Mouse (Mus musculus) embryonic facial prominence, embryonic 15.5 days (tissue): ENCODE measurements at regions not wholly inside any gene's neighbourhood (a gene's known extent, or its start where the extent isn't known, plus 50 kb on each side); places are given as distances from the start of the nearest gene placed in this dataset.

Source experiments
- ATAC-seq: fragments of 200-750 bp; cut with Nextera tagmentation; 2 replicates; pipeline ENCODE4 v1.8.0; 2017; ENCODE audit warnings: low read depth, moderate TSS enrichment; ENCODE audit not compliant: insufficient number of reproducible peaks, low FRiP score, low TSS enrichment
- H3K27ac ChIP-seq: fragments of 300-500 bp; sonication (generic); replicated peaks from 2 replicates; pipeline ENCODE4 v1.5.1; 2015; ENCODE audit warnings: mild to moderate bottlenecking, inconsistent platforms
- H3K27me3 ChIP-seq: fragments of 300-500 bp; sonication (generic); 2 replicates; pipeline ENCODE4 v1.6.1; 2015; ENCODE audit warnings: inconsistent platforms
- H3K36me3 ChIP-seq: fragments of 300-500 bp; sonication (generic); 2 replicates; pipeline ENCODE4 v1.6.1; 2015; ENCODE audit warnings: mild to moderate bottlenecking, inconsistent platforms
- H3K4me1 ChIP-seq: fragments of 300-500 bp; sonication (generic); 2 replicates; pipeline ENCODE4 v1.6.1; 2015; ENCODE audit warnings: inconsistent platforms
- H3K4me2 ChIP-seq: fragments of 300-500 bp; sonication (generic); replicated peaks from 2 replicates; pipeline ENCODE4 v1.6.1; 2015; ENCODE audit warnings: mild to moderate bottlenecking, inconsistent platforms
- H3K4me3 ChIP-seq: fragments of 300-500 bp; sonication (generic); replicated peaks from 2 replicates; pipeline ENCODE4 v1.5.1; 2015; ENCODE audit warnings: mild to moderate bottlenecking, inconsistent platforms
- H3K9ac ChIP-seq: fragments of 300-500 bp; sonication (generic); 2 replicates; pipeline ENCODE4 v1.6.1; 2015; ENCODE audit warnings: inconsistent platforms
- H3K9me3 ChIP-seq: fragments of 300-500 bp; sonication (generic); replicated peaks from 2 replicates; pipeline ENCODE4 v1.6.1; 2016; ENCODE audit warnings: inconsistent platforms
- WGBS: fragments of 180-500 bp; shearing (Covaris S2); methylation state at CpG from one replicate; pipeline ENCODE4 v1.1.7; 2015; 5-methylcytosine and 5-hydroxymethylcytosine counted together

- no peak overlapping the region for H3K9ac ChIP-seq
- WGBS, result 67% methylated on average over 12 of the region's 12 CpGs
- no peak overlapping the region for H3K4me3 ChIP-seq
- ATAC-seq, result no peak
- no peak overlapping the region for H3K4me2 ChIP-seq
- peaks cover 11% of the 10 kb centered on the region for H3K4me1 ChIP-seq
- no peak overlapping the region for H3K27ac ChIP-seq
- H3K9me3 ChIP-seq, result no peaks in the 10 kb centered on the region
- H3K36me3 ChIP-seq, result no peaks in the 10 kb centered on the region
- no peaks in the 10 kb centered on the region for H3K27me3 ChIP-seq
Observed at GRCm38 (mm10) chr17:4301142-4301853, 605.2 kb upstream of the Nox3 start.

- no peak for ATAC-seq
- no peaks in the 10 kb centered on the region for H3K36me3 ChIP-seq
- no peaks in the 10 kb centered on the region for H3K27me3 ChIP-seq
- H3K4me3 ChIP-seq, result no peak overlapping the region
- H3K9me3 ChIP-seq, result no peaks in the 10 kb centered on the region
- 48% methylated on average over 4 of the region's 4 CpGs for WGBS
- no peak overlapping the region for H3K9ac ChIP-seq
- no peaks in the 10 kb centered on the region for H3K4me1 ChIP-seq
- no peak overlapping the region for H3K27ac ChIP-seq
- H3K4me2 ChIP-seq, result no peak overlapping the region
Observed at GRCm38 (mm10) chr17:4311785-4312379, 615.8 kb upstream of the Nox3 start.

GRCm38 (mm10) chr17:4319141-4319540 lies 623.1 kb upstream of the Nox3 start:
- no peak overlapping the region for H3K27ac ChIP-seq
- no peak for ATAC-seq
- no peak overlapping the region for H3K4me2 ChIP-seq
- H3K4me3 ChIP-seq, result no peak overlapping the region
- no peak overlapping the region for H3K9ac ChIP-seq
- H3K4me1 ChIP-seq, result no peaks in the 10 kb centered on the region
- H3K9me3 ChIP-seq, result no peaks in the 10 kb centered on the region
- no peaks in the 10 kb centered on the region for H3K36me3 ChIP-seq
- no peaks in the 10 kb centered on the region for H3K27me3 ChIP-seq
- WGBS, result 64% methylated on average over 4 of the region's 4 CpGs

DNA sequence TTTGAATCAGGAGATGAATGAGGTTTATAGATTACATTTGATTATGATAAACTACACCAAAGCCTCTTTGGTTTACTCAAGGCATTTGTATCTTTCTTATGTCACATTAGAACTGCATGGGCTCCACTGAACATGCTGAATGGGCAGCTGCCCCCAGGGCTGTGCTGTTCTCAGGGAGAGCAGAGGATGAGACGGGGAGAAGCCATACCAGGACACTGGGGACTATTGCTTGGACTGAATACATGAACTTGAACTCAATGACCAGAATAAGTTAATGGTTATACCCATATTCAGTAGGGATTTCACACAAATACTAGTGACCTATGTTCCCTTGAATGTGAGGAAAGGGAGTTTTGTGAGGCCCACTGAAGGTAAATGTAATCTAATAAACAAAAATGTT lies 632.7 kb upstream of the Nox3 start:
- no peak overlapping the region for H3K9ac ChIP-seq
- no peak overlapping the region for H3K4me3 ChIP-seq
- no peaks in the 10 kb centered on the region for H3K4me1 ChIP-seq
- no peaks in the 10 kb centered on the region for H3K36me3 ChIP-seq
- no peak overlapping the region for H3K27ac ChIP-seq
- H3K9me3 ChIP-seq, result no peaks in the 10 kb centered on the region
- WGBS, result 73% methylated on average over 1 of the region's 1 CpGs
- ATAC-seq, result no peak
- no peak overlapping the region for H3K4me2 ChIP-seq
- no peaks in the 10 kb centered on the region for H3K27me3 ChIP-seq

DNA sequence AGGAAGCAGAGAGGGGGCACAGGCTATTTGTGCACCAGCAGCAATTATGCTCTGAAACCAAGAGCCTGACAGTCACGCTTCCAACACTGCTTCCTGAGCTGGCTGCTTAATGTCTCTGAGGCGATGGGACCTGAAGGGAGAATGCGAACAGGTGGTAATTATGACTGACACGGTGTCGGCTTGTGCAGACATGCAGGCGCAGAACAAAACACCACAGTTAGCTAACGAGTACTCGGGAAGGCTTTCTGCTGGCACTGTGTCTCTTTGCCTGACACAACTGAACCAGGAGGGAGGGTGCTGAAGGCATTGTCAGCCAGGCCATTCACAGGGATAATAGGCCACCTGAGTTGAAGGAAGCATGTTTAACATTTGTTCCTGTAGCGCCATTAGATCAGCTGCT lies 635.6 kb upstream of the Nox3 start:
- peak overlapping the region; percentile 48; the same call in 1 of the 2 replicates for H3K27ac ChIP-seq
- no peaks in the 10 kb centered on the region for H3K36me3 ChIP-seq
- no peaks in the 10 kb centered on the region for H3K4me1 ChIP-seq
- no peaks in the 10 kb centered on the region for H3K9me3 ChIP-seq
- no peak overlapping the region for H3K4me2 ChIP-seq
- no peak overlapping the region for H3K9ac ChIP-seq
- 54% methylated on average over 9 of the region's 9 CpGs for WGBS
- no peaks in the 10 kb centered on the region for H3K27me3 ChIP-seq
- ATAC-seq, result no peak
- no peak overlapping the region for H3K4me3 ChIP-seq

DNA sequence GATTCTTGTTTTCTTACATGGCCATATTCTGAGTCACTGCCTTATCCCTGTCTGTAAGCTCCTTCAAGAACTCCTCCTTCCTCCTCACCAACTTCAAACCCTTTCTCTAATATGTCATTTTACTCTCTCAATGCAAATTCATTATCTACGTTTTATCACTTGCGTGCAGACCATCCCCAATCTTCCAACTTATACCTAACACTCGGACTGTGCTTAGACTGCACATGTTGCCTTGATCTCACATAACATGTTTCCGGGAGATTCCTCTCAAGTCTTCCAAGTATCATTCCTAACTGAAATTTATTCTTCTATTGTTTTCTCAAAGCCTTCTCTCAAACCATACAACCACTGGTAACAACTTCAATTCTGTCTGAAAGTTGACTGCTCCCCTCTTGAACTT lies 637.0 kb upstream of the Nox3 start:
- Histone ChIP-seq H3K4me3 (no peak overlapping the region), H3K9me3 (no peaks in the 10 kb centered on the region), H3K4me1 (no peaks in the 10 kb centered on the region), H3K36me3 (no peaks in the 10 kb centered on the region), H3K27me3 (no peaks in the 10 kb centered on the region), H3K9ac (no peak overlapping the region), H3K4me2 (no peak overlapping the region), H3K27ac (no peak overlapping the region)
- 90% methylated on average over 4 of the region's 4 CpGs for WGBS
- ATAC-seq, result no peak

DNA sequence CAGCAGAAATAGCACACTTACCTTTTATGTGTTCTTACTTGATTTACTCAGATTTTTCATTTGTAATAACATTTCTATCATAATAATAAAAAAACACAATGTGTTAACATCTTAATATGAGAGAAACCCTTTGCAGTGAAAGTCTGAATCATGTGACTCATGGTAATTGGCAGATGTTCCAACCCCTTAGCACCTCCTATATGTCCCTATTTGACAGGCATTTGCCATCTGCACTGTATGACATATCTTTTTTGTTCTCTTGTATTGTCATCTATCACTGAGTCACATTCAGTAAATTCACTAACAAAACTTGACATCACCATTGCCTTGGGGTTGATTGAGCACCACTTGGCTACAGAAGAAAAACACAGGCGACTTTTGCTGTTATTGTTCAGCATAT lies 641.1 kb upstream of the Arid1b start:
- H3K4me3 ChIP-seq, result no peak overlapping the region
- no peak for ATAC-seq
- H3K4me1 ChIP-seq, result no peaks in the 10 kb centered on the region
- WGBS, result 42% methylated on average over 1 of the region's 1 CpGs
- no peak overlapping the region for H3K27ac ChIP-seq
- H3K9me3 ChIP-seq, result no peaks in the 10 kb centered on the region
- H3K4me2 ChIP-seq, result no peak overlapping the region
- no peaks in the 10 kb centered on the region for H3K36me3 ChIP-seq
- no peaks in the 10 kb centered on the region for H3K27me3 ChIP-seq
- H3K9ac ChIP-seq, result no peak overlapping the region

- no peaks in the 10 kb centered on the region for H3K9me3 ChIP-seq
- H3K27me3 ChIP-seq, result no peaks in the 10 kb centered on the region
- no peak overlapping the region for H3K4me2 ChIP-seq
- WGBS, result 77% methylated on average over 5 of the region's 5 CpGs
- no peak for ATAC-seq
- H3K4me3 ChIP-seq, result no peak overlapping the region
- H3K9ac ChIP-seq, result no peak overlapping the region
- no peaks in the 10 kb centered on the region for H3K36me3 ChIP-seq
- no peaks in the 10 kb centered on the region for H3K4me1 ChIP-seq
- no peak overlapping the region for H3K27ac ChIP-seq
Observed at GRCm38 (mm10) chr17:4355506-4356218, 638.5 kb upstream of the Arid1b start.

DNA sequence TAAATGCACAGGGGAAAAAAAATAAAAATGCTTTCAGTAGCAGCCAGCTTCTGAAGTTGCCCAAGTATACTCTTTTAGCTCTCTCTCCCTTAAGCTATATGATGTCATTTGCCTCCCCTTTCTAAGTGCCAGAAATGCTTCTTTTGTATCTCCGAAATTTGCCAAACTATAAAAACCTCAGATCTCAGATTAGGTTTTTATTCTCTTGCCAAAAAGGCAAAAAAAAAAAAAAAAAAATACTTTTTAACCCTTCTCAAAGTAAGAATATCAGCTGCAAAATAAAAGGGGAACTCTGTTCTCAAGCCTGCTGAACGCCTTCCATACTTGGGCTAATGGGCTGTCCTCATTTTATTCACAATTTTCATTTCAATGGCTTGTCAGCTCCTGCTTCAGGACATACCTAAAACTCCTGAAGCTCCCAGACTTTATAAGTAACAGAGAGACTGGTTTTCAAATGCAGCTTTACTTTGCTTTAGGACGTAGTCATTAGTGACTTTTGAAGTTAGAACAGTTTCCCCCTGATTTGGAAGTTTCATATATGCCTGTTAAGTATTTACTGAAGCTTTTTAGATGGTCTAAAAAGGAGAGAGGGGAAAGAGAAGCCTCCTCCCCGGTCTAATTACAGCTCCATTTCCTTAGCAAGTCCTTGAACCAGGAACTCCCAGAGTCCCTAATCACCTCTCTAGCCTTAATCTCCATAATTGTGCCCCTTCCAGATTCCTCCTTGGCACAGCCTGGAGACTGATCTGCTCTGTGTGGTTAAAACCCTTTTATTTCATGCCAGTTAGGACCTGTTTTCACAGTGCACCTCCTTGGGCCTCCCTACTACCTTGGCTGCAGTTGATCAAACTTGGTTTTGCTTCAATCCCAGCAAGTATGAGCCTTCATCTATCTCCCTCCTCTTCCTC lies 633.5 kb upstream of the Arid1b start:
- H3K4me2 ChIP-seq, result no peak overlapping the region

DNA sequence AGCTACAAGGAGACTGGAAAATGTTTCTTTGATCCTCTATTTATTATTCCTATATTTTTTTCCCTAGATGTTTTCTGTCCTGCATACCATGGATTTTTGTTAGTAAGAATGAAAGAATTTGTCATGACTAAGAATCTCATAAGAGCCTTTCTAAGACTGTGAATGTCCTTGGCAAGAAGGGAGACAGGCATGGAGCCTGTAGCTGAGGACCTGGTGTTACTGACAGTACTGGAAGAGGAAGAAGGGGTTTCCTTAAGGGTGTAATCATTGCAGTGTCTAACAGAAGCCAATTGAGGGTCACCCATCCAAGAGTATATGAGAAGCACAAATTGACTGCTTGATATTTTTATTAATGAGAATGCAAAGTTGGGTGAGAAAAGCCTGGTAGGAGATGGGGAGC lies 628.3 kb upstream of the Arid1b start:
- no peaks in the 10 kb centered on the region for H3K9me3 ChIP-seq
- no peak overlapping the region for H3K9ac ChIP-seq
- no peak overlapping the region for H3K27ac ChIP-seq
- H3K4me3 ChIP-seq, result no peak overlapping the region
- ATAC-seq, result no peak
- H3K4me2 ChIP-seq, result no peak overlapping the region
- no peaks in the 10 kb centered on the region for H3K36me3 ChIP-seq
- no peaks in the 10 kb centered on the region for H3K27me3 ChIP-seq
- H3K4me1 ChIP-seq, result no peaks in the 10 kb centered on the region

More for the DNA sequence above, 633.5 kb upstream of the Arid1b start:
- 0 out of 2 replicates have a peak overlapping the region, but pooled peaks have one; percentile 11 for H3K27ac ChIP-seq
- no peaks in the 10 kb centered on the region for H3K36me3 ChIP-seq
- 27% methylated on average over 4 of the region's 4 CpGs for WGBS
- no peaks in the 10 kb centered on the region for H3K9me3 ChIP-seq
- ATAC-seq, result no peak
- H3K9ac ChIP-seq, result no peak overlapping the region
- H3K27me3 ChIP-seq, result no peaks in the 10 kb centered on the region
- H3K4me1 ChIP-seq, result no peaks in the 10 kb centered on the region
- H3K4me3 ChIP-seq, result no peak overlapping the region

- Histone ChIP-seq H3K4me3 (no peak overlapping the region), H3K4me1 (no peaks in the 10 kb centered on the region), H3K27ac (no peak overlapping the region), H3K4me2 (no peak overlapping the region), H3K36me3 (no peaks in the 10 kb centered on the region), H3K9ac (no peak overlapping the region), H3K9me3 (no peaks in the 10 kb centered on the region), H3K27me3 (no peaks in the 10 kb centered on the region)
- 84% methylated on average over 1 of the region's 1 CpGs for WGBS
- ATAC-seq, result no peak
Observed at GRCm38 (mm10) chr17:4380449-4380848, 613.7 kb upstream of the Arid1b start.
